Mouse (Mus musculus) macrophage (primary cell): ENCODE results near the gene Mad1l1. TPM values are rescaled to one million over a fixed set of nuclear protein-coding genes. Genes with fewer than 3 reads are reported as not detected.

ENCODE experiments used
- H3K27ac ChIP-seq: fragments of 350-480 bp; formaldehyde crosslinking; 2 replicates; pipeline ENCODE4 v1.9.0; 2021
- H3K36me3 ChIP-seq: fragments of 350-480 bp; formaldehyde crosslinking; 2 replicates; pipeline ENCODE4 v1.9.0; 2021; ENCODE audit errors: inconsistent target
- H3K4me3 ChIP-seq: fragments of 350-480 bp; formaldehyde crosslinking; 2 replicates; pipeline ENCODE4 v1.9.0; 2021; ENCODE audit errors: inconsistent target
- H3K79me2 ChIP-seq: fragments of 350-480 bp; formaldehyde crosslinking; 2 replicates; pipeline ENCODE4 v1.9.0; 2021; ENCODE audit errors: inconsistent target
- WGBS: methylation state at CpG from one replicate; pipeline ENCODE4 v1.1.7; 2026; ENCODE audit warnings: inconsistent platforms; ENCODE audit not compliant: missing documents; 5-methylcytosine and 5-hydroxymethylcytosine counted together
- polyA plus RNA-seq: library from polyadenylated mRNA; stranded (reverse); fragments of 250-400 nt; gene quantifications from 3 replicates; pipeline ENCODE4 v1.2.4, GENCODE M21; 2018; ENCODE audit warnings: inconsistent platforms

Mad1l1 gene
- polyA plus RNA-seq, 1 experiment from 2014 or later = 15.3 TPM

GRCm38 (mm10) chr5:140261313-140261712 is 60.0 kb downstream of the Mad1l1 start:
- 86% methylated on average over 4 of the region's 4 CpGs for WGBS
- Histone ChIP-seq H3K79me2 (no peaks in the 10 kb centered on the region), H3K4me3 (no peak overlapping the region), H3K27ac (no peak overlapping the region), H3K36me3 (no peaks in the 10 kb centered on the region)

- H3K36me3 ChIP-seq = no peaks in the 10 kb centered on the region
- WGBS = 97% methylated on average over 5 of the region's 5 CpGs
- H3K79me2 ChIP-seq = no peaks in the 10 kb centered on the region
- no peak overlapping the region for H3K4me3 ChIP-seq
- H3K27ac ChIP-seq = no peak overlapping the region
These were observed 62.7 kb downstream of the Mad1l1 start for GRCm38 (mm10) chr5:140258633-140259032.

GRCm38 (mm10) chr5:140258035-140258434 is 63.3 kb downstream of the Mad1l1 start:
- Histone ChIP-seq H3K79me2 (no peaks in the 10 kb centered on the region), H3K36me3 (no peaks in the 10 kb centered on the region), H3K27ac (no peak overlapping the region), H3K4me3 (no peak overlapping the region)
- 92% methylated on average over 3 of the region's 3 CpGs for WGBS

- Histone ChIP-seq H3K36me3 (no peaks in the 10 kb centered on the region), H3K79me2 (no peaks in the 10 kb centered on the region), H3K27ac (no peak overlapping the region), H3K4me3 (no peak overlapping the region)
- 98% methylated on average over 5 of the region's 5 CpGs for WGBS
These were observed 63.9 kb downstream of the Mad1l1 start for GRCm38 (mm10) chr5:140257439-140257838.

GRCm38 (mm10) chr5:140256685-140257084 is 64.7 kb downstream of the Mad1l1 start:
- no peak overlapping the region for H3K27ac ChIP-seq
- H3K36me3 ChIP-seq = no peaks in the 10 kb centered on the region
- H3K4me3 ChIP-seq = no peak overlapping the region
- 89% methylated on average over 10 of the region's 10 CpGs for WGBS
- no peaks in the 10 kb centered on the region for H3K79me2 ChIP-seq

- H3K27ac ChIP-seq = no peak overlapping the region
- H3K36me3 ChIP-seq = no peaks in the 10 kb centered on the region
- no peaks in the 10 kb centered on the region for H3K79me2 ChIP-seq
- H3K4me3 ChIP-seq = no peak overlapping the region
- 94% methylated on average over 5 of the region's 5 CpGs for WGBS
These were observed 66.1 kb downstream of the Mad1l1 start for GRCm38 (mm10) chr5:140255265-140255664.

- H3K4me3 ChIP-seq = no peak overlapping the region
- no peaks in the 10 kb centered on the region for H3K79me2 ChIP-seq
- no peak overlapping the region for H3K27ac ChIP-seq
- H3K36me3 ChIP-seq = no peaks in the 10 kb centered on the region
- 100% methylated on average over 1 of the region's 1 CpGs for WGBS
These were observed 66.7 kb downstream of the Mad1l1 start for GRCm38 (mm10) chr5:140254656-140255055.

- H3K27ac ChIP-seq = no peak overlapping the region
- 95% methylated on average over 2 of the region's 2 CpGs for WGBS
- no peaks in the 10 kb centered on the region for H3K79me2 ChIP-seq
- H3K4me3 ChIP-seq = no peak overlapping the region
- H3K36me3 ChIP-seq = no peaks in the 10 kb centered on the region
These were observed 69.4 kb downstream of the Mad1l1 start for GRCm38 (mm10) chr5:140251989-140252388.

- WGBS = 94% methylated on average over 3 of the region's 3 CpGs
- Histone ChIP-seq H3K79me2 (no peaks in the 10 kb centered on the region), H3K36me3 (no peaks in the 10 kb centered on the region), H3K4me3 (no peak overlapping the region), H3K27ac (no peak overlapping the region)
These were observed 71.0 kb downstream of the Mad1l1 start for GRCm38 (mm10) chr5:140250370-140250769.

- Histone ChIP-seq H3K27ac (no peak overlapping the region), H3K4me3 (no peak overlapping the region), H3K36me3 (no peaks in the 10 kb centered on the region), H3K79me2 (no peaks in the 10 kb centered on the region)
- WGBS = 97% methylated on average over 6 of the region's 6 CpGs
These were observed 71.8 kb downstream of the Mad1l1 start for GRCm38 (mm10) chr5:140249359-140250062.

GRCm38 (mm10) chr5:140248101-140248500 is 73.3 kb downstream of the Mad1l1 start:
- H3K4me3 ChIP-seq = no peak overlapping the region
- WGBS = 83% methylated on average over 2 of the region's 2 CpGs
- no peaks in the 10 kb centered on the region for H3K36me3 ChIP-seq
- H3K27ac ChIP-seq = no peak overlapping the region
- no peaks in the 10 kb centered on the region for H3K79me2 ChIP-seq

GRCm38 (mm10) chr5:140240235-140240634 is 81.1 kb downstream of the Mad1l1 start:
- Histone ChIP-seq H3K4me3 (no peak overlapping the region), H3K36me3 (no peaks in the 10 kb centered on the region), H3K27ac (no peak overlapping the region), H3K79me2 (no peaks in the 10 kb centered on the region)
- WGBS = 100% methylated on average over 3 of the region's 3 CpGs

- H3K4me3 ChIP-seq = no peak overlapping the region
- WGBS = 91% methylated on average over 3 of the region's 3 CpGs
- H3K27ac ChIP-seq = no peak overlapping the region
- H3K79me2 ChIP-seq = no peaks in the 10 kb centered on the region
- H3K36me3 ChIP-seq = no peaks in the 10 kb centered on the region
These were observed 82.5 kb downstream of the Mad1l1 start for GRCm38 (mm10) chr5:140238880-140239279.

- no peak overlapping the region for H3K27ac ChIP-seq
- 53% methylated on average over 6 of the region's 6 CpGs for WGBS
- H3K4me3 ChIP-seq = no peak overlapping the region
- no peaks in the 10 kb centered on the region for H3K79me2 ChIP-seq
- H3K36me3 ChIP-seq = no peaks in the 10 kb centered on the region
These were observed 90.5 kb downstream of the Mad1l1 start for GRCm38 (mm10) chr5:140230818-140231217.

- Histone ChIP-seq H3K36me3 (no peaks in the 10 kb centered on the region), H3K27ac (no peak overlapping the region), H3K4me3 (no peak overlapping the region), H3K79me2 (no peaks in the 10 kb centered on the region)
- WGBS = 88% methylated on average over 3 of the region's 3 CpGs
These were observed 93.0 kb downstream of the Mad1l1 start for GRCm38 (mm10) chr5:140228306-140228705.

GRCm38 (mm10) chr5:140226871-140227270 is 94.5 kb downstream of the Mad1l1 start:
- no peak overlapping the region for H3K4me3 ChIP-seq
- no peaks in the 10 kb centered on the region for H3K79me2 ChIP-seq
- 65% methylated on average over 3 of the region's 3 CpGs for WGBS
- no peak overlapping the region for H3K27ac ChIP-seq
- no peaks in the 10 kb centered on the region for H3K36me3 ChIP-seq
